Mouse (Mus musculus) left cerebral cortex, adult 11 months (tissue): ENCODE measurements around the gene Agbl3.

Source experiments
- DNase-seq: peaks from one replicate; pipeline ENCODE4 v3.0.0; 2022; ENCODE audit warnings: low spot score

Agbl3 gene

DNA sequence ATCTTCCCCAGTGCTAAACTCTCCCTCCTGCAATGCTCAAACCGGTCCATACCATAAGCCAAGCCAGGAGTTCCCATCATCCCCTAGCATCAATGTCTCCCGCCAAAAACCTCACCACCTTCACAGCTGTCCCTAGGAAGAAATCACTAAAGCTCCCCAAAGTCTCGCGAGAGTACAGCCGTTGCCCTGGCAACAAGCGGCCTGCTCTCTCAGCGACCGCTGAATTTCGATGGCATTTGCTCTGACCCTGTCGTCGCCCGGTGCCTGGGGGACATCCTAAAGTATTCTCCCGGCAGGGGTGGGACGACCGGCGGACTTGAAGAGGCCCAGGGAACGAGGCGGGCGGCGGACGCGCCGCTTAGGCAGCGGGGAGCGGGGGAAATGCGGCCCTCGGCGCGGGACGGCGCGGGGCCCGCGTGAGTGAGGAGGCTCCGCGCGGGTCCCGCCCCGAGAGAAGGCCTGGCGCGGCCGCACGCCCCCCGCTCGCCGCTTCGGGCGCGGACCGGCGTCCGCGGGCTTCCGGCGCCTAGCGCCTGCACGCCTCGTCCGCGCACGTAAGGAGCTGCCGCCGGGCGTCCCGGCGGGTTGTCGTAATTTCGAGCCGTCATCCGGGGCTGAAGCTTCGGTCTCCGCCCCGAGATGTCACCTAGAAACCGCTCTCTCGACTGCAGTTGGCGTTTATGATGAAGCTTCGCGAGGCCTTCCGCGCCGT is at the start of gene Agbl3:
Agbl3 (plus strand) TSS at position 202 of the 712 bp plus-strand sequence.
- DNase-seq = peak; percentile 80

DNA sequence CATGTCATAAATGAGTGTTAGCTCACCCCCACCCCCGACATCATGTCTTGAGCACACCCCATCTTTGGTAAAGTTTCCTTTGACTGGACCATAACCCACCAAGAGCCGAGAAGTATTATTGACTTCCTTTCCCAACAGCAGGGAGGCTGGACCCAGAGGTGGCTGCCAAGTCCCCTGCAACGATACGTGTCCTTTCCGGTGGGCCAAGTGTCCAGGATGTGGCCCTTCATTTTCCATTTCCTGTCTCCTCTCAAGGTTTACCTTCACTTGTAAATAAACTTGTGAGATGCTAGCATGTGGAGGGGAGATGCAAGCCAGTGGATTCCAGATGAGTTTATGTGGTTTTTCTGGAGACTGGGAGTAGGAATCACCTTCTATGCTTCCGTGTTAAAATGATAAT is 49.2 kb upstream of the Agbl3 start:
- DNase-seq = no peak

DNA sequence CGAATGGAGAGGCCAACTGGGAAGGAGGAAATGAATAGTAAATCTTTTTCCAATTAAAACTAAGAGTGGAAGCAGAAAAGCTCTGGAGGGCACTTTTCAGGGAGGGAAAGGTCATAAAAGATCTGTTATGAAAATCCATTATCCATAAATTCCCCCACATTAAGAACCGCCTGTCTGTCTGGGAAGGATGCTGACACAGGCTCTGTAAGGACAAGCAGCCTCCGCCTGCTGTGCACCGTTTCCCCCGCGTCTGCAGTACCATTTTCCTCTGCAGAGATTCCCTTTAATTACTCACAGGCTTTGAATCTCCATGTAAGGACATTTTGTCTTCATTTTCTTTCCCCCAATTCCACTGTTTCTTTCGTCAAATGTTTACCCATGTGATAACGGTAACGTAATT is 48.7 kb upstream of the Agbl3 start:
- no peak for DNase-seq

- no peak for DNase-seq
Observed at GRCm38 (mm10) chr6:34734940-34735695, 45.1 kb upstream of the Agbl3 start.

GRCm38 (mm10) chr6:34736934-34737333 is 43.3 kb upstream of the Agbl3 start:
- no peak for DNase-seq

DNA sequence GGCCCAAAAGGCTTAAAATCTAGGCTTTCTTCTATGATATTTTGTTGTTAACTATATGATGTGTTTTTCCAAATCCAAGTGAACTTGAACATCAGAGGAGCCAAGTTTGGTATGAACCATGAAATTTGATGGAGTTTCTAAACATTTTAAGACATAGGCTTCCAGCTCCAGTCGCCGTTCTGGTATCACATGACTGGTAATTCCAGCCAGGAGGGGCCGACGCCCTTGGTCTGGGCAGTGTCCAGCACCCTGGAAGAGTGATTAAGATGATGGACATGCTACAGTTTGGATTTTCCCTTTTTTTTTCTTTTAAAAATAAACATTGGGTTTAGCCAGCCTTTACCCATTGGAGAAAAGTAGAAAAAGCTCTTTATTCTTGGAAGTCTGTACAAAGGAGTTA is 36.3 kb upstream of the Agbl3 start:
- DNase-seq = no peak

DNA sequence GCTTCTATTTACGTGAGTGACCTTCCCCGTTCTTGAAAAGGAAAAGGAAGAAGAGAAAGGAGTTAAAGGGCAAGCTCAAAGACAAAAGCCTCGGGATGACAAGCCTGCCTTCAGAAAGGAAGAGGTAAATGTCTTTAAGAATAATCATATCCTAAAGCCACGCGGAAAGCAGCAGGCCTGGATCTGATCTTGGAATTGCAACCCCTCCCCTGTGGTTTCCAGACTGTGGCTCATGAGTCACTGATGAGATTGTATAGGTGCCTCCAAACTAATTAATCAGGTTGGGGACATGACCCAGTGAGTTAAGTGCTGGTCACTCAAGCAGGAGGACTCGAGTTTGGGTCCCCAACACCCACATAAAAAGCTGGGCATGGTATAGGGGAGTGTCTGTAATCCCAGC is 32.4 kb upstream of the Agbl3 start:
- no peak for DNase-seq

DNA sequence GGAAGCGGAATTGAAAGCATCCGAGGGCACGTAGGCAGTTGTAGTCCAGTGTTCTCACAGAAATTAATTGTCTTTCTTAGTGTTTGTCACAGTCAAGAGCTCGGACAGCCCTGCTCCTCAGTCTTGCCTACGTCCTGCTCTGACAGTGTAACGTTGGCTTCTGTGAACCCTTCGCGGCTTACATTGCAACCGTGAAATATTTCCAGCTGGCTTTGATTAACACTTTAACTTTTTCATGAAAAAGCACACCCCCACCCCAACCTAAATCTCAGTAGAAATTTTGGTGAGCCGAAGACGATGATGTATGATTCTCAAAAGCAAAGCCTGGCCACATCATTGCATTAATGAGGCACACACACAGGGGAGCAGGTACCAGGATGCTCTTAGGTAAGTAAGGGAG is 31.7 kb upstream of the Agbl3 start:
- DNase-seq = no peak

- no peak for DNase-seq
Observed at GRCm38 (mm10) chr6:34749526-34749925, 30.7 kb upstream of the Agbl3 start.

- DNase-seq = no peak
Observed at GRCm38 (mm10) chr6:34750487-34751120, 29.6 kb upstream of the Agbl3 start.

GRCm38 (mm10) chr6:34751625-34752024 is 28.6 kb upstream of the Agbl3 start:
- no peak for DNase-seq

- peak; percentile 50 for DNase-seq
Observed at GRCm38 (mm10) chr6:34754448-34754847, 25.8 kb upstream of the Agbl3 start.

- DNase-seq = no peak
Observed at GRCm38 (mm10) chr6:34758340-34758739, 21.9 kb upstream of the Agbl3 start.

- DNase-seq = no peak
Observed at GRCm38 (mm10) chr6:34760023-34760422, 20.2 kb upstream of the Agbl3 start.

DNA sequence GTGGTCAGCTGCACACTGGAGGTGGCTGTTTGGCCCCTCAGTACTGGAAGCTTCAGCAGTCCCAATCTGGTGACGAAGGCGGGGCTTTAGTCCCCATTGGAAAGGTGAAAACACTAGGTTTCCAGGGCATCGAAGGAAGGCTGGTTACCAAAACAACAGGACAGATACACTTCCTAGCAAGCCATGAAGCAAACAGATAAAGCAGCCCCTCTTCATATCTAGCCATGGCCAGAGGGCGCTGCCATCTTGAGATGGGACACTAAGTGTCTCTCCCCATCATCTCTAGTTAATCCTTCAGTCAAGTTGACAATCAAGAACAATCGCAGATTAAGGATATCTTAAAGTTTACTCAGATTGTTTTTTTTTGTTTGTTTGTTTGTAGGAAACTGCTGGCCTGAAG is 14.5 kb upstream of the Agbl3 start:
- no peak for DNase-seq

GRCm38 (mm10) chr6:34769984-34770383 is 10.2 kb upstream of the Agbl3 start:
- DNase-seq = no peak

GRCm38 (mm10) chr6:34770491-34770890 is 9.7 kb upstream of the Agbl3 start:
- no peak for DNase-seq

DNA sequence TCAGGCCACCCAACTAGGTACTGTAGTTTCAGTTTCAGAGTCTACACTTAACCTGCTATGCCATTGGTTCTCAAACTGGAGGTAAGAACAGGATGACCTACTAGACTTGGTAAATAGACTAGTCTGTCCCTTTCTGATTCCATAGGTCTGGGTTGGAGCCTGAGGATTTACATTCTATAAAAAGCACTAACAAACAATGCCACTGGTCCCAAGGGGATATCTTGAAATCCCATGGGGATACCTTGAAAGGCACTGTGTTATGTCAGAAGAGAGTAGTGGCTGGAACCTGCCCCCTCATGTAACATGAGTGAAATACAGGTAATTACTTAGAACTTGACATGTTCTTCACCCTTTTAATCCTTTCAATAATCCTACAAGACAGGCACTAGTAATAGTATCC is 3.8 kb upstream of the Agbl3 start:
- no peak for DNase-seq

- DNase-seq = no peak
Observed at GRCm38 (mm10) chr6:34777094-34777493, 3.1 kb upstream of the Agbl3 start.

- DNase-seq = no peak
Observed at GRCm38 (mm10) chr6:34777981-34778668, 2.1 kb upstream of the Agbl3 start.

DNA sequence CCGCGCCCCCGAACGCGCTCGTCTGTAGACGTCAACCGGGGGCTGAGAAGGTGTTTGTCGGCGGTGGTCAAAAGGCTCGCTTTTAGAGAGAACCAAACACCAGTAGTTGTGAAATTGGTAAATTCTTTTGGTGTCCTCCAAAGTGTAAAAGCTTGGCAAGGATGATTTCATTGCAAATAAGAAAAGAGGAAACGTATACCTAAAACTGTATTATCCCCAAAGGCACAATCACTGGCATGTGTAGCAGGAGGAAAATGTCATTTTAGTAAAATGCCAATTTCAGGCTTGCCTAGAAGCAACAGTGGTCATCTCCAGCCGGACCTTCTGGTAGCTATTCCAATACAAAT is 684 bp downstream of the Agbl3 start:
- DNase-seq = no peak

DNA sequence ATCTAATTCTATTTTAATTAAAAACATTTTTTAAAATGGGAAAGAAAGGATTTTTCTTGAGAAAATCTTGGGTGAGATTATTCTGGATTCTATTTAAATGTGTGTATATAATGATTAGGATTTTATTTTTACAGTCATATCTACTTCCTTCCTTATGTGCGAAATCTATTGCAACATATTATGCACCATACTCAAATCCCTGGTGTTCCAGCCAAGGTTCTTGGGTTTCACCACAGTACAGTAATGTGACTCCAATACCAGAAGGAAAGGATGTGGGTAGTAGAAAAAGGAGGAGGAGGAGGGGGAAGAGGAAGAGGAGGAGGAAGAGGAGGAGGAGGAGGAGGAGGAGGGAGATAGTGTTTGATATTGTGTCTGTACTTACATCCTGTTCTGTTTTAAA is 2.3 kb downstream of the Agbl3 start:
- DNase-seq = no peak

DNA sequence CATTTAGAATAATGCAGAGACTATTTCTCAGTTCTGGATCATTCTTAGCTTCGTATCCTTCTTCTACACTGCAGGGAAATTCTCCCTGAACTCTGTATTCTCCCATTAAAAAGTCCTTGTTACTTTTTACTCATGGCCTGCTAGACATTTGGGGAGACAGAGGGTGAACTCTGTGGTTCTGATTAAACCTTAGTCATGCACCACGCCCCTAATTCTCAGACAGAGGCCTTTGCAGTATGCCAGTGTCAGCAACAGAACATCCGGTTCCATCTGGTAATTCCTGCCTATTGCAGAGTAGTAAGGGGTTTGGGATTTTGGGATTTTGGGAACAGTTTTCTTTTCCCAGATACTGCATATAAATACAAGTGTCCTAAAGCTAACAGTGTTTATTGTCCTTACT is 16.6 kb downstream of the Agbl3 start:
- DNase-seq = no peak
